Mouse (Mus musculus) G1E (cell line): ENCODE data around the gene Lrig1.

Source experiments
- CTCF ChIP-seq: IDR thresholded peaks from 2 replicates; pipeline ENCODE4 v1.5.1; 2012; ENCODE audit warnings: low read depth, low read length, inconsistent platforms, mixed read lengths
- GATA1 ChIP-seq: IDR thresholded peaks from 2 replicates; pipeline ENCODE4 v1.6.1; 2012; ENCODE audit warnings: borderline replicate concordance, low read length, inconsistent platforms, mixed read lengths
- GATA2 ChIP-seq: IDR thresholded peaks from 2 replicates; pipeline ENCODE4 v1.6.1; 2012; ENCODE audit warnings: low read depth, low read length, inconsistent platforms, borderline replicate concordance

DNA sequence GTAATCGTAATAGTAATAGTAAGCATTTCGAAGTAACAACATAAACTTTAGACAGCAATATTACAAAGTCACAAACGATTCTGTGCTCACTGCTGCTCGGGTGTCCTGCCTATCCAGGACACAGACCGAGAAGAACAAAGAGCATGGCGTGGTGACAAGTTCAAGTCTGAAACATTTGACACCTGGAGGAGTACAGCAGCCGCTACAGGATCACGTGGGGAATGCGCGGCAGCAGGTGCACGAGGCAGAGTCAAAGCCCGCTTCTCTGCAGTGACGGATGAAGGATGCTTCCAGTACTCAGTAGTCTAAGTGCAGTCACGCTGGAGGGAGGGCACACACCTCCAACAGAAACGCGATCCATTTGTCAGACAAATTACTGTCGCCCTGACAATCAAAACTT, 48.4 kb downstream of the Lrig1 start:
- TF ChIP-seq CTCF = no peak
- TF ChIP-seq GATA2 = no peak
- TF ChIP-seq GATA1 = no peak
